Mouse (Mus musculus) lung, embryonic 15.5 days (tissue): ENCODE measurements around the gene Arfip1. TPM values are rescaled to one million over a fixed set of nuclear protein-coding genes. Genes with fewer than 3 reads are reported as not detected.
A peak's percentile ranks its signal among the peaks of the same experiment; 100 is the strongest.

Experiments used
- ATAC-seq: fragments of 200-750 bp; cut with Nextera tagmentation; 2 replicates; pipeline ENCODE4 v1.8.0; 2017; ENCODE audit warnings: moderate number of reproducible peaks, borderline replicate concordance; ENCODE audit not compliant: low FRiP score, low TSS enrichment; ENCODE audit errors: extremely low read depth
- H3K27ac ChIP-seq: fragments of 300-500 bp; sonication (generic); 2 replicates; pipeline ENCODE4 v1.5.1; 2015; ENCODE audit warnings: moderate library complexity, mild to moderate bottlenecking, inconsistent platforms
- H3K27me3 ChIP-seq: fragments of 300-500 bp; sonication (generic); 2 replicates; pipeline ENCODE4 v1.6.1; 2015; ENCODE audit warnings: inconsistent platforms
- H3K36me3 ChIP-seq: fragments of 300-500 bp; sonication (generic); 2 replicates; pipeline ENCODE4 v1.6.1; 2015; ENCODE audit warnings: inconsistent platforms
- H3K4me1 ChIP-seq: fragments of 300-500 bp; sonication (generic); 2 replicates; pipeline ENCODE4 v1.6.1; 2015; ENCODE audit warnings: inconsistent platforms
- H3K4me2 ChIP-seq: fragments of 300-500 bp; sonication (generic); 2 replicates; pipeline ENCODE4 v1.6.1; 2015; ENCODE audit warnings: inconsistent platforms, mild to moderate bottlenecking, moderate library complexity
- H3K4me3 ChIP-seq: fragments of 300-500 bp; sonication (generic); 2 replicates; pipeline ENCODE4 v1.5.1; 2015; ENCODE audit warnings: mild to moderate bottlenecking, inconsistent platforms
- H3K9ac ChIP-seq: fragments of 300-500 bp; sonication (generic); 2 replicates; pipeline ENCODE4 v1.6.1; 2015; ENCODE audit warnings: inconsistent platforms
- H3K9me3 ChIP-seq: fragments of 300-500 bp; sonication (generic); 2 replicates; pipeline ENCODE4 v1.6.1; 2016; ENCODE audit warnings: inconsistent platforms
- WGBS: fragments of 180-500 bp; shearing (Covaris S2); methylation state at CpG from one replicate; pipeline ENCODE4 v1.1.7; 2015; 5-methylcytosine and 5-hydroxymethylcytosine counted together
- polyA plus RNA-seq: library from polyadenylated mRNA; unstranded; fragments of >200 nt; fragmentation: Nextera tagmentation; extraction: Ambion mirVana; gene quantifications from 2 replicates; pipeline ENCODE4 v1.2.1, GENCODE M21; 2015

Arfip1 gene
- polyA plus RNA-seq, 1 experiment from 2014 or later = 60.8 TPM

- 48% methylated on average over 4 of the region's 4 CpGs for WGBS
- Histone ChIP-seq H3K9ac (no peak overlapping the region), H3K4me3 (no peak overlapping the region), H3K9me3 (no peaks in the 10 kb centered on the region), H3K36me3 (no peaks in the 10 kb centered on the region), H3K4me2 (no peak overlapping the region), H3K27me3 (no peaks in the 10 kb centered on the region), H3K4me1 (peaks cover 36% of the 10 kb centered on the region; the same call in 1 of the 2 replicates), H3K27ac (peak overlapping the region; percentile 68)
- no peak for ATAC-seq
Observed at GRCm38 (mm10) chr3:84484333-84484732, 98.1 kb downstream of the Arfip1 start.

- Histone ChIP-seq H3K4me2 (no peak overlapping the region), H3K36me3 (no peaks in the 10 kb centered on the region), H3K4me3 (no peak overlapping the region), H3K9ac (no peak overlapping the region), H3K27ac (no peak overlapping the region), H3K9me3 (no peaks in the 10 kb centered on the region), H3K27me3 (peaks cover 20% of the 10 kb centered on the region), H3K4me1 (peaks cover 40% of the 10 kb centered on the region; the same call in 1 of the 2 replicates)
- 89% methylated on average over 6 of the region's 6 CpGs for WGBS
- ATAC-seq = no peak
Observed at GRCm38 (mm10) chr3:84482121-84482520, 100.3 kb downstream of the Arfip1 start.

GRCm38 (mm10) chr3:84481104-84481503 lies 101.3 kb downstream of the Arfip1 start:
- Histone ChIP-seq H3K4me1 (peaks cover 40% of the 10 kb centered on the region; the same call in 1 of the 2 replicates), H3K4me3 (peak overlapping the region; percentile 68), H3K9ac (peak overlapping the region; percentile 69), H3K4me2 (peak overlapping the region; percentile 97), H3K36me3 (no peaks in the 10 kb centered on the region), H3K27ac (peak overlapping the region; percentile 76), H3K9me3 (no peaks in the 10 kb centered on the region), H3K27me3 (peaks cover 24% of the 10 kb centered on the region)
- WGBS = 4% methylated on average over 11 of the region's 11 CpGs
- ATAC-seq = 0 out of 2 replicates have a peak, but pooled peaks have one; percentile 13

GRCm38 (mm10) chr3:84480006-84480897 lies 102.2 kb downstream of the Arfip1 start, which contains the start of gene Fhdc1:
Fhdc1 (minus strand) TSS chr3:84480429.
- Histone ChIP-seq H3K36me3 (no peaks in the 10 kb centered on the region), H3K4me1 (peaks cover 37% of the 10 kb centered on the region; the same call in 1 of the 2 replicates), H3K27ac (peak within 1 kb of the TSS; percentile 76), H3K9ac (peak within 1 kb of the TSS; percentile 69), H3K4me3 (peak within 1 kb of the TSS; percentile 68), H3K27me3 (peaks cover 24% of the 10 kb centered on the region), H3K9me3 (no peaks in the 10 kb centered on the region), H3K4me2 (peak within 1 kb of the TSS; percentile 97)
- peak; percentile 81 for ATAC-seq
- WGBS = under 1% methylated on average over 82 of the region's 82 CpGs

- Histone ChIP-seq H3K4me1 (peaks cover 34% of the 10 kb centered on the region), H3K9ac (peak overlapping the region; percentile 69), H3K36me3 (no peaks in the 10 kb centered on the region), H3K4me3 (peak overlapping the region; percentile 68), H3K9me3 (no peaks in the 10 kb centered on the region), H3K27ac (peak overlapping the region; percentile 37; the same call in 1 of the 2 replicates), H3K4me2 (peak overlapping the region; percentile 97), H3K27me3 (peaks cover 24% of the 10 kb centered on the region)
- WGBS = under 1% methylated on average over 61 of the region's 61 CpGs
- peak; percentile 55 for ATAC-seq
Observed at GRCm38 (mm10) chr3:84479293-84480005, 103.0 kb downstream of the Arfip1 start.

- ATAC-seq = no peak
- Histone ChIP-seq H3K27ac (peak overlapping the region; percentile 37; the same call in 1 of the 2 replicates), H3K36me3 (no peaks in the 10 kb centered on the region), H3K27me3 (peaks cover 24% of the 10 kb centered on the region), H3K4me3 (peak overlapping the region; percentile 68), H3K9ac (peak overlapping the region; percentile 69), H3K4me2 (peak overlapping the region; percentile 97), H3K4me1 (peaks cover 39% of the 10 kb centered on the region), H3K9me3 (no peaks in the 10 kb centered on the region)
- 6% methylated on average over 12 of the region's 12 CpGs for WGBS
Observed at GRCm38 (mm10) chr3:84478896-84479292, 103.5 kb downstream of the Arfip1 start.

GRCm38 (mm10) chr3:84478195-84478594 lies 104.2 kb downstream of the Arfip1 start:
- no peak for ATAC-seq
- no peak overlapping the region; the same call in 1 of the 2 replicates for H3K9ac ChIP-seq
- H3K36me3 ChIP-seq = no peaks in the 10 kb centered on the region
- no peaks in the 10 kb centered on the region for H3K9me3 ChIP-seq
- H3K27me3 ChIP-seq = peaks cover 24% of the 10 kb centered on the region
- H3K4me1 ChIP-seq = peaks cover 43% of the 10 kb centered on the region
- H3K4me3 ChIP-seq = peak overlapping the region; percentile 68
- WGBS = 20% methylated on average over 7 of the region's 7 CpGs
- no peak overlapping the region for H3K27ac ChIP-seq
- peak overlapping the region; percentile 97 for H3K4me2 ChIP-seq

GRCm38 (mm10) chr3:84477498-84477897 lies 104.9 kb downstream of the Arfip1 start:
- Histone ChIP-seq H3K4me1 (peaks cover 43% of the 10 kb centered on the region), H3K27me3 (peaks cover 24% of the 10 kb centered on the region), H3K9ac (no peak overlapping the region), H3K9me3 (no peaks in the 10 kb centered on the region), H3K4me2 (no peak overlapping the region; the same call in 1 of the 2 replicates), H3K4me3 (no peak overlapping the region), H3K27ac (no peak overlapping the region), H3K36me3 (no peaks in the 10 kb centered on the region)
- ATAC-seq = no peak
- WGBS = 87% methylated on average over 1 of the region's 1 CpGs

GRCm38 (mm10) chr3:84474981-84475775 lies 107.2 kb downstream of the Arfip1 start:
- Histone ChIP-seq H3K27me3 (peaks cover 24% of the 10 kb centered on the region), H3K4me3 (no peak overlapping the region), H3K4me2 (no peak overlapping the region), H3K4me1 (peaks cover 41% of the 10 kb centered on the region), H3K9me3 (no peaks in the 10 kb centered on the region), H3K27ac (no peak overlapping the region; the same call in 1 of the 2 replicates), H3K9ac (no peak overlapping the region), H3K36me3 (no peaks in the 10 kb centered on the region)
- no peak for ATAC-seq
- whole genome bisulfite sequencing = 79% methylated on average over 12 of the region's 12 CpGs

GRCm38 (mm10) chr3:84474398-84474797 lies 108.0 kb downstream of the Arfip1 start:
- peaks cover 41% of the 10 kb centered on the region for H3K4me1 ChIP-seq
- no peak overlapping the region for H3K27ac ChIP-seq
- H3K27me3 ChIP-seq = peaks cover 24% of the 10 kb centered on the region
- no peak overlapping the region for H3K4me2 ChIP-seq
- no peak overlapping the region for H3K9ac ChIP-seq
- no peaks in the 10 kb centered on the region for H3K9me3 ChIP-seq
- no peak overlapping the region for H3K4me3 ChIP-seq
- H3K36me3 ChIP-seq = no peaks in the 10 kb centered on the region
- no peak for ATAC-seq
- whole genome bisulfite sequencing = 58% methylated on average over 6 of the region's 6 CpGs

GRCm38 (mm10) chr3:84472955-84473354 lies 109.5 kb downstream of the Arfip1 start:
- Histone ChIP-seq H3K27ac (peak overlapping the region; percentile 74), H3K9me3 (no peaks in the 10 kb centered on the region), H3K4me2 (peak overlapping the region; percentile 28), H3K27me3 (peaks cover 11% of the 10 kb centered on the region), H3K4me1 (peaks cover 37% of the 10 kb centered on the region), H3K36me3 (no peaks in the 10 kb centered on the region), H3K4me3 (no peak overlapping the region), H3K9ac (no peak overlapping the region)
- peak; percentile 13; the same call in 1 of the 2 replicates for ATAC-seq
- WGBS = 7% methylated on average over 5 of the region's 5 CpGs
